Mouse (Mus musculus): ENCODE measurements around the gene Rpp38. TPM values are rescaled to one million over a fixed set of nuclear protein-coding genes. Genes with fewer than 3 reads are reported as not detected.
A peak's percentile ranks its signal among the peaks of the same experiment; 100 is the strongest.

Gene Rpp38
- polyA plus RNA-seq, 1 experiment, result 8.3 TPM

DNA sequence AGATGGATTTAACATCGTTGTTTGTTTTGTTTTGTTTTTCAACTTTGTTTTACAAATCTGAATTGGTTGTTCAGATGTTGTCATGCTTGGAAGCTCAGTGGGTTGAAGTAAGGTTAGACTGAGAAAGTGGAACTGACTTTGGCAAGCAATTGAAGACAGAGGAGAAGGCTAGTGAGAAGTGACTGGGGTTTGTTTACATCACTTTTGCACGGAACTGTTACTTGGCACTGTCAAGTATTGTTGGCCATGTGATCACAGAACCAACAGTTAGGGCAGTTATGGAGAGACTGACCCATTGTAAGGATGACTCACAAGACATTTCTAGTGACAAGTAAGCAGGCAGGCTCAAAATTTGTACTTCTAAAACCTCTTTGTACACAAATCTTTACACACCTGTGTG lies 9.3 kb downstream of the Rpp38 start:
- WGBS, result 77% methylated on average over 2 of the region's 2 CpGs
- no peak overlapping the region for H3K27ac ChIP-seq (ENCODE audit: control insufficient read depth, insufficient read depth, low read depth, low read length, poor library complexity)
- H3K4me1 ChIP-seq (ENCODE audit: control insufficient read depth, insufficient read depth, low read length), result no peaks in the 10 kb centered on the region
- TF ChIP-seq POLR2A (IDR thresholded peaks at IDR 0.05; ENCODE audit: borderline replicate concordance, control insufficient read depth, low read depth, low read length), result no peak
- no peak for TF ChIP-seq CTCF (IDR thresholded peaks at IDR 0.05; ENCODE audit: control insufficient read depth, insufficient read depth, low read length)
- no peak overlapping the region for H3K4me3 ChIP-seq (replicated peaks; ENCODE audit: control insufficient read depth, low read depth, low read length)

DNA sequence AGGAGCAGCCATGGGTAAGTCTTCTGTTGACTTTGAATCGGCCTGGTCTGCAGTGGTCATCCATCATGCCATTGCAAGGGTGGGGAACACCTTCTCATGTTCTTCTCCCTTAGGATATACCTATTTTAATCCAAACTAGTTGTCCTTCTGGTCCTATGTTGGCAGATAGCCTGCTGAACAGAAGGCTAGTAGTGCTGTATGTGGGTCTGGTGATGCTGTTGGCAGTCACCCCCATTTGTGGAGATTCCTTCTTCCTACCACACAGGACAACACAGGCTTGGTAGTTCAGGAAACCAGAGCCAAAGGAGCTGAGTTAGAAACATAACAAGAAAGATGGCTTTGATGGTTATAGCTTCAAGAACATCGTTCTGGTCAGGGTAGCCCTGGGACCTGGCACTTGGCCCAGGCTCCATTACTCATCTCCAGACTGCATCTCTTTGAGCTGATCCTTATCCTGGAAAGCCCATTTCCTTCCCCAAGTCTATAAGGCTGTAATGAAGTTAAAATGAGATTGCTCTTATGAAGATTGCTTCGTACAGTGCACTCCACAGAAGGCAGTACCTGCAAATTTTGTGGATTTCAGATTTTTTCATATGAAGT lies 26.9 kb downstream of the Rpp38 start:
- no peak overlapping the region for H3K4me3 ChIP-seq (replicated peaks; ENCODE audit: control insufficient read depth, low read depth, low read length)
- 57% methylated on average over 3 of the region's 3 CpGs for WGBS
- TF ChIP-seq POLR2A (IDR thresholded peaks at IDR 0.05; ENCODE audit: borderline replicate concordance, control insufficient read depth, low read depth, low read length) (no peak), CTCF (IDR thresholded peaks at IDR 0.05; ENCODE audit: control insufficient read depth, insufficient read depth, low read length) (no peak)
- no peak overlapping the region for H3K27ac ChIP-seq (ENCODE audit: control insufficient read depth, insufficient read depth, low read depth, low read length, poor library complexity)
- H3K4me1 ChIP-seq (ENCODE audit: control insufficient read depth, insufficient read depth, low read length), result no peaks in the 10 kb centered on the region; the same call in 1 of the 2 replicates

DNA sequence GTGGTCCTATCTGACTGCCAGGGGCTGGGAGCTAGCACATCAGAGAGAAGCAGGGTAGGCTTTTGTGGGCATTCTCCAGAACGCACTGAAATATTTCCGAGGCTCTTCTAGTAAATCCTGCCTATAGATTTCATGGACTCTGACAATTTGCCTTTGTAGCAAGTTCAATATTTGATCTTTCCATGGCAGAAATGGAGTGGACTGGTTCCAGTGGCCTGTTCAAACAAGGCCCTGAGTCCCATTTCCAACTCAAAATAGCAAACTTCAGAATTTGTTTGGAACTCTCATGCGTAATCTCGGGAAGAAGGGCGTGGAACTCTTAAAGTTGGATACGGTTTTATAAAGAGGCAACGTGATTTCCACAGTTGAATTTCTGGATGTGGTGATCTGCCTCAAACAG lies 36.6 kb downstream of the Rpp38 start:
- Histone ChIP-seq H3K4me1 (ENCODE audit: control insufficient read depth, insufficient read depth, low read length) (no peaks in the 10 kb centered on the region), H3K27ac (ENCODE audit: control insufficient read depth, insufficient read depth, low read depth, low read length, poor library complexity) (no peak overlapping the region), H3K4me3 (replicated peaks; ENCODE audit: control insufficient read depth, low read depth, low read length) (no peak overlapping the region)
- TF ChIP-seq POLR2A (IDR thresholded peaks at IDR 0.05; ENCODE audit: borderline replicate concordance, control insufficient read depth, low read depth, low read length) (no peak), CTCF (IDR thresholded peaks at IDR 0.05; ENCODE audit: control insufficient read depth, insufficient read depth, low read length) (no peak)
- WGBS, result 89% methylated on average over 7 of the region's 7 CpGs

DNA sequence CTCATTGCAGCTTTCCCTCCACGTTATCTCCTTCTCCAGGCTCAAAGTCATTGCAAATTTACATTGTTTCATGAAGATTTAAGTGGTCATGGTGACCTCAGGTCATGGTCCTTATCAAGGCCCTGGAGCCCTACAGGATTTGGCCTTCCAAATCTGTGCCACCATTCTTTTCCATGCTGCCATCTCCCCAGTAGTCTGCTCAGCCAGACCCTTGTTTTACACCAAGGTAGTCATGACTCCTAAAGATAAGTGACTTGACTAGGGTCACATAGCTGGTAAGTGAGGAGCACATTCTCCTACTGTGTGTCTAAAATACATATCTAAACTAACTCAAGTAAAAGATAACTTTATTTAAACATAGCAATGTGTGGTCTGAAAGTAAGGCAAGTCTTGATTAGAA lies 40.3 kb downstream of the Rpp38 start:
- WGBS, result 83% methylated on average over 1 of the region's 1 CpGs
- H3K4me1 ChIP-seq (ENCODE audit: control insufficient read depth, insufficient read depth, low read length), result no peaks in the 10 kb centered on the region
- TF ChIP-seq POLR2A (IDR thresholded peaks at IDR 0.05; ENCODE audit: borderline replicate concordance, control insufficient read depth, low read depth, low read length) (no peak), CTCF (IDR thresholded peaks at IDR 0.05; ENCODE audit: control insufficient read depth, insufficient read depth, low read length) (no peak)

DNA sequence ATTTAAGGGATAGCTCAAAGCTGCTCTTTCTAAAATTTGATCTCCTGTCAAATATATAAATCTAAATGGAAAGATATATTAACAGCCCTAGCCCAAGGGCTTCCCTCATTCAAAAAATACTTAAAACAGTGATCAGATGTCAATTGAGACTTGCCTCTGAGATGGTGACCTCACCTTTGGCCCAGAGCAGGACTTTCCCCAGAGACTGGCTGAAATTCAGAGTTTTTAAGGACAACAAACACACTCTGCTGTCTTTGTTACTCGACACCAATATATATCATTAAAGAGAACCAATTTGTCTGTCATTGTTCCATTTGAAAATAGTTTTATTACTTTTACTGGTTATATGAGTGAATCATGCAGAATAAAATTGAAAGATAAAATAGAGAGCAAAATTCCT lies 42.9 kb downstream of the Rpp38 start:
- no peak for TF ChIP-seq POLR2A (IDR thresholded peaks at IDR 0.05; ENCODE audit: borderline replicate concordance, control insufficient read depth, low read depth, low read length)
- no peak for TF ChIP-seq CTCF (IDR thresholded peaks at IDR 0.05; ENCODE audit: control insufficient read depth, insufficient read depth, low read length)
- Histone ChIP-seq H3K27ac (ENCODE audit: control insufficient read depth, insufficient read depth, low read depth, low read length, poor library complexity) (no peak overlapping the region), H3K4me3 (replicated peaks; ENCODE audit: control insufficient read depth, low read depth, low read length) (no peak overlapping the region), H3K4me1 (ENCODE audit: control insufficient read depth, insufficient read depth, low read length) (0 out of 2 replicates have a peak, but pooled peaks cover 1% of the 10 kb centered on the region)
- WGBS, result 88% methylated on average over 1 of the region's 1 CpGs

More for the DNA sequence above, 40.3 kb downstream of the Rpp38 start:
- no peak overlapping the region for H3K27ac ChIP-seq (ENCODE audit: control insufficient read depth, insufficient read depth, low read depth, low read length, poor library complexity)
- H3K4me3 ChIP-seq (replicated peaks; ENCODE audit: control insufficient read depth, low read depth, low read length), result no peak overlapping the region

DNA sequence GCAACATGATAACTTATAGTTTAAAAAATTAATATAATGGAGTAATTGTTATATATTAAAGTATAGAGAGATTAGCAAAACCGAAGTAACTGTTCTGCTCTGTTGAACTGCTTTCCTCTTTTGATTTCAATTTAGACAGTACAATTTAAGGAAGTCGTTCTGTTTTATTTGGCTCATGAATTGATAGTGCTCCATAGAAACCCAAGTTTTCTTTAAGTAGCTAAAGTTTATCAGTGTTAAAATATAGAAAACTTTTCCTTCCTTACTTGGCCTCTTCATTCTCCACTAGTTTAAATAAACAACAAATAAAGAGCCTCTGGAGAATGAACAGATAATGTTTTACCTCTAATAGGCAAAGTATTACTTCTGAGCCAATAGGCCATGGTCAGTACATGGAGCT lies 46.2 kb downstream of the Rpp38 start:
- WGBS, result 23% methylated on average over 2 of the region's 2 CpGs
- TF ChIP-seq CTCF (IDR thresholded peaks at IDR 0.05; ENCODE audit: control insufficient read depth, insufficient read depth, low read length) (no peak), POLR2A (IDR thresholded peaks at IDR 0.05; ENCODE audit: borderline replicate concordance, control insufficient read depth, low read depth, low read length) (no peak)
- Histone ChIP-seq H3K27ac (ENCODE audit: control insufficient read depth, insufficient read depth, low read depth, low read length, poor library complexity) (no peak overlapping the region), H3K4me1 (ENCODE audit: control insufficient read depth, insufficient read depth, low read length) (0 out of 2 replicates have a peak, but pooled peaks cover 1% of the 10 kb centered on the region), H3K4me3 (replicated peaks; ENCODE audit: control insufficient read depth, low read depth, low read length) (no peak overlapping the region)

DNA sequence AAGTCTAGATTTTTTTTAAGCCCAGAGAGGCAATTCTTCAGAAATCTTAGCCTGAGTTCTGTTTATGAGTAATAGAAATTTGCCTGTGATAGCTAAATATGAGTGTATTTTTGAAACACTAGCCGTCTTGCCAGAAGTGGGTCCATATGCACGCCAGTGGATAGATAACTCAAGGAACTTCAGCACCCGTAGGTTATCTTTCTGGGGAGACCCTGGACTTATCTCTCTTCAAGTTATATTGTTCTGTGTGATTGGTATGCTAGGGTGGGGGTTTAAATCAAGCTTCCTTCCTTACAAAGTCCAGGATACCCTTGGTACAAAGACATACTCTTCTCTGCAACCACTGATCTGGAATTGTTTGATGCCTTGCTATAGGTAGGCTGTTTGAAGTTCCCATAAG lies 46.7 kb downstream of the Rpp38 start:
- H3K27ac ChIP-seq (ENCODE audit: control insufficient read depth, insufficient read depth, low read depth, low read length, poor library complexity), result no peak overlapping the region
- H3K4me3 ChIP-seq (replicated peaks; ENCODE audit: control insufficient read depth, low read depth, low read length), result no peak overlapping the region
- no peak for TF ChIP-seq CTCF (IDR thresholded peaks at IDR 0.05; ENCODE audit: control insufficient read depth, insufficient read depth, low read length)
- TF ChIP-seq POLR2A (IDR thresholded peaks at IDR 0.05; ENCODE audit: borderline replicate concordance, control insufficient read depth, low read depth, low read length), result no peak
- 70% methylated on average over 3 of the region's 3 CpGs for WGBS
- H3K4me1 ChIP-seq (ENCODE audit: control insufficient read depth, insufficient read depth, low read length), result 0 out of 2 replicates have a peak, but pooled peaks cover 1% of the 10 kb centered on the region

DNA sequence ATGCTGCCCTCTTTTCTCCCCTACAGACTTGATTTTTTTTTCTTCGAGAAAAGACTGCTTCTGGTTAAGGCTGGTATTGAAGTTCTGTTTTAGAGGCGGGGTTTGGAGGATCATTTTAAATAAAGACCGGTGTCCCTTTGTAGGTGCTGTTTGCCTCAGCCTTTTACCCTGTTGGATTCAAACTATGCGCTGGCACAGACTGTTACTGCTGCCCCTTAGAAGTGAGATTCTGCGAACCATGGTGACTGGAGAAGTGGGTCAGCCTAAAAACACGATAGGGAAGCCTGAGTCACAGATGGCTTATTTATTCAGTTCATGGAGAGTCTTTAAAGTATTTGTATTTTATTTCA lies 47.3 kb downstream of the Rpp38 start:
- Histone ChIP-seq H3K4me3 (replicated peaks; ENCODE audit: control insufficient read depth, low read depth, low read length) (peak overlapping the region; percentile 31), H3K4me1 (ENCODE audit: control insufficient read depth, insufficient read depth, low read length) (0 out of 2 replicates have a peak, but pooled peaks cover 1% of the 10 kb centered on the region), H3K27ac (ENCODE audit: control insufficient read depth, insufficient read depth, low read depth, low read length, poor library complexity) (no peak overlapping the region)
- TF ChIP-seq CTCF (IDR thresholded peaks at IDR 0.05; ENCODE audit: control insufficient read depth, insufficient read depth, low read length) (no peak), POLR2A (IDR thresholded peaks at IDR 0.05; ENCODE audit: borderline replicate concordance, control insufficient read depth, low read depth, low read length) (no peak)
- 3% methylated on average over 6 of the region's 6 CpGs for WGBS
